Mouse (Mus musculus) layer of hippocampus, adult 11-12 months (tissue): ENCODE results near the gene Anp32a.

Source experiments
- DNase-seq: peaks from one replicate; pipeline ENCODE4 v3.0.0; 2022; ENCODE audit warnings: low spot score

Anp32a gene

GRCm38 (mm10) chr9:62346388-62346679 is 5.2 kb downstream of the Anp32a start:
- peak; percentile 3 for DNase-seq

- DNase-seq = no peak
Measured at GRCm38 (mm10) chr9:62347201-62347600, 6.1 kb downstream of the Anp32a start.

GRCm38 (mm10) chr9:62348050-62348449 is 7.0 kb downstream of the Anp32a start:
- DNase-seq = no peak

- no peak for DNase-seq
Measured at GRCm38 (mm10) chr9:62348467-62348985, 7.4 kb downstream of the Anp32a start.

GRCm38 (mm10) chr9:62349250-62349649 is 8.2 kb downstream of the Anp32a start:
- no peak for DNase-seq

GRCm38 (mm10) chr9:62350721-62351120 is 9.6 kb downstream of the Anp32a start:
- no peak for DNase-seq

- DNase-seq = no peak
Measured at GRCm38 (mm10) chr9:62351200-62351599, 10.1 kb downstream of the Anp32a start.

- no peak for DNase-seq
Measured at GRCm38 (mm10) chr9:62353784-62354183, 12.7 kb downstream of the Anp32a start.

GRCm38 (mm10) chr9:62354838-62355719 is 14.0 kb downstream of the Anp32a start:
- DNase-seq = no peak

GRCm38 (mm10) chr9:62355763-62356162 is 14.7 kb downstream of the Anp32a start:
- no peak for DNase-seq

- DNase-seq = no peak
Measured at GRCm38 (mm10) chr9:62357593-62357992, 16.5 kb downstream of the Anp32a start.

GRCm38 (mm10) chr9:62358851-62359250 is 17.8 kb downstream of the Anp32a start:
- no peak for DNase-seq

- DNase-seq = no peak
Measured at GRCm38 (mm10) chr9:62360889-62361288, 19.8 kb downstream of the Anp32a start.

- no peak for DNase-seq
Measured at GRCm38 (mm10) chr9:62362835-62363385, 21.8 kb downstream of the Anp32a start.

- peak; percentile 91 for DNase-seq
Measured at GRCm38 (mm10) chr9:62363619-62364018, 22.5 kb downstream of the Anp32a start.

GRCm38 (mm10) chr9:62364216-62364615 is 23.1 kb downstream of the Anp32a start:
- DNase-seq = no peak

GRCm38 (mm10) chr9:62364831-62365230 is 23.7 kb downstream of the Anp32a start:
- no peak for DNase-seq

- no peak for DNase-seq
Measured at GRCm38 (mm10) chr9:62365326-62366080, 24.4 kb downstream of the Anp32a start.

- no peak for DNase-seq
Measured at GRCm38 (mm10) chr9:62366478-62367458, 25.7 kb downstream of the Anp32a start.

GRCm38 (mm10) chr9:62367510-62368071 is 26.5 kb downstream of the Anp32a start:
- no peak for DNase-seq

GRCm38 (mm10) chr9:62368256-62368905 is 27.3 kb downstream of the Anp32a start:
- no peak for DNase-seq
